In genomic region chr10:4776714-4777090, GRCm38 (mm10) we compare ENCODE assay signal across 22 mouse cellular contexts.
DNase-seq lines count a peak whose midpoint lies in the region; ATAC-seq and TF ChIP-seq lines count a peak whose summit lies in the region.
"Had no signal": no experiment of that assay in that cellular context is flagged by ENCODE, and none has a peak within 500 bp of the region (broad histone marks: within the 10 kb centered on the region; RNA-seq: fewer than 3 reads in every experiment).

No protein-coding gene starts in this region.

- no peak overlapping the region for H3ac ChIP-seq in myocyte (ENCODE audit: control insufficient read depth, insufficient read length)

- TF ChIP-seq POLR2A in lung, adult 2 months (IDR thresholded peaks at IDR 0.05; ENCODE audit: borderline replicate concordance, extremely low read depth, low read depth, low read length): no peak
- no peak for TF ChIP-seq POLR2A in myocyte (IDR thresholded peaks at IDR 0.05; ENCODE audit: insufficient read length, low read depth)

- TF ChIP-seq CTCF in lung, adult 2 months (IDR thresholded peaks at IDR 0.05; ENCODE audit: insufficient read depth, low read length): no peak

- peak; percentile 36 for DNase-seq in adrenal gland, adult 2 months
- no peak for DNase-seq in adrenal gland, postnatal 36 days
- peak; percentile 1 for DNase-seq in lung, postnatal 36 days
- DNase-seq in lung, adult 2 months: no peak
- DNase-seq in NIH3T3 (ENCODE audit: low read depth): peak; percentile 37
- DNase-seq: adrenal gland, adult 8-10 months; adrenal gland, postnatal 25 days; cerebellum, adult 11 months; cerebellum, adult 18-20 months; cerebellum, adult 8-10 months; cerebellum, postnatal 10 days; cerebellum, postnatal 25 days had no signal

- H3K27me3 ChIP-seq in myocyte (ENCODE audit: control insufficient read depth, insufficient read depth, insufficient read length): no peaks in the 10 kb centered on the region
- H3K27me3 ChIP-seq in liver, embryonic 12.5 days (replicated peaks): no peaks in the 10 kb centered on the region
- H3K27me3 ChIP-seq: embryonic facial prominence, embryonic 12.5 days; forebrain, embryonic 12.5 days had no signal

- no peaks in the 10 kb centered on the region for H3K79me2 ChIP-seq in myocyte (ENCODE audit: control insufficient read depth, insufficient read depth)

- peak overlapping the region; percentile 40 for H3K4me2 ChIP-seq in myocyte (ENCODE audit: low read depth)
- H3K4me2 ChIP-seq in liver, embryonic 12.5 days: no peak overlapping the region
- H3K4me2 ChIP-seq: embryonic facial prominence, embryonic 12.5 days; forebrain, embryonic 12.5 days had no signal

- no peak overlapping the region for H3K27ac ChIP-seq in liver, embryonic 12.5 days
- H3K27ac ChIP-seq: embryonic facial prominence, embryonic 10.5 days; embryonic facial prominence, embryonic 12.5 days; forebrain, embryonic 10.5 days; forebrain, embryonic 12.5 days had no signal

- no peaks in the 10 kb centered on the region for H3K9me3 ChIP-seq in liver, embryonic 12.5 days (replicated peaks)
- H3K9me3 ChIP-seq: embryonic facial prominence, embryonic 10.5 days; embryonic facial prominence, embryonic 12.5 days; forebrain, embryonic 10.5 days; forebrain, embryonic 12.5 days had no signal

- ATAC-seq in megakaryocyte progenitor cell, adult 5-6 weeks (replicated peaks; ENCODE audit: poor library complexity): no peak
- no peak for ATAC-seq in liver, embryonic 12.5 days
- ATAC-seq: forebrain, embryonic 14.5 days; forebrain, embryonic 16.5 days had no signal

- WGBS in lung, adult 2 months: 74% methylated on average over 4 of the region's 4 CpGs
- 56% methylated on average over 4 of the region's 4 CpGs for WGBS in liver, embryonic 12.5 days (ENCODE audit: insufficient replicate concordance)

- no peak overlapping the region for H3K4me3 ChIP-seq in lung, adult 2 months (replicated peaks; ENCODE audit: extremely low read depth, low read depth, low read length)
- H3K4me3 ChIP-seq in myocyte: no peak overlapping the region
- no peak overlapping the region for H3K4me3 ChIP-seq in liver, embryonic 12.5 days
- H3K4me3 ChIP-seq: embryonic facial prominence, embryonic 10.5 days; embryonic facial prominence, embryonic 12.5 days; erythroblast, embryonic 14.5 days; forebrain, embryonic 10.5 days; forebrain, embryonic 12.5 days had no signal

- no peak overlapping the region for H3K9ac ChIP-seq in liver, embryonic 12.5 days
- H3K9ac ChIP-seq: embryonic facial prominence, embryonic 12.5 days; forebrain, embryonic 12.5 days had no signal

- H3K36me3 ChIP-seq in myocyte (ENCODE audit: control insufficient read depth, insufficient read depth): no peaks in the 10 kb centered on the region
- H3K36me3 ChIP-seq in liver, embryonic 12.5 days: no peaks in the 10 kb centered on the region
- H3K36me3 ChIP-seq: embryonic facial prominence, embryonic 10.5 days; embryonic facial prominence, embryonic 12.5 days; forebrain, embryonic 10.5 days; forebrain, embryonic 12.5 days had no signal

- peaks cover 2% of the 10 kb centered on the region; the same call in 1 of the 2 replicates for H3K4me1 ChIP-seq in lung, adult 2 months (ENCODE audit: control insufficient read depth, insufficient read depth, low read length)
- H3K4me1 ChIP-seq in liver, embryonic 12.5 days: no peaks in the 10 kb centered on the region
- H3K4me1 ChIP-seq: embryonic facial prominence, embryonic 10.5 days; embryonic facial prominence, embryonic 12.5 days; forebrain, embryonic 10.5 days; forebrain, embryonic 12.5 days had no signal

TF ChIP-seq in myocyte, 11 proteins besides CTCF, POLR2A, EP300 and RAD21:
- TF ChIP-seq CEBPB (IDR thresholded peaks at IDR 0.05; ENCODE audit: insufficient read depth, poor library complexity, severe bottlenecking): no peak
- TF ChIP-seq E2F4 (IDR thresholded peaks at IDR 0.05; ENCODE audit: insufficient read depth): no peak
- TF ChIP-seq POLR2AphosphoS2 (IDR thresholded peaks at IDR 0.05; ENCODE audit: insufficient read length, low read depth): no peak
- TF ChIP-seq REST (IDR thresholded peaks at IDR 0.05; ENCODE audit: insufficient read depth, insufficient read length): no peak
- no peak for TF ChIP-seq MYOD1 (IDR thresholded peaks at IDR 0.05; ENCODE audit: control insufficient read depth in 1 of 3, insufficient read length in 2 of 3, low read depth in 2 of 3)
- no peak for TF ChIP-seq TCF3 (IDR thresholded peaks at IDR 0.05; ENCODE audit: insufficient read length, low read depth)
- TF ChIP-seq MYOG (IDR thresholded peaks at IDR 0.05; ENCODE audit: control insufficient read depth in 1 of 3, insufficient read depth in 1 of 3, insufficient read length in 2 of 3, low read depth in 2 of 3): no peak
- TF ChIP-seq USF1 (IDR thresholded peaks at IDR 0.05; ENCODE audit: low read depth): no peak
- TF ChIP-seq MAX (IDR thresholded peaks at IDR 0.05; ENCODE audit: low read depth): no peak
- no peak for TF ChIP-seq SRF (IDR thresholded peaks at IDR 0.05; ENCODE audit: control insufficient read depth, insufficient read length, low read depth)
- TF ChIP-seq TCF12 (IDR thresholded peaks at IDR 0.05; ENCODE audit: insufficient read depth, poor library complexity, severe bottlenecking): no peak

Comparison
In these comparisons a context has a peak if more than half of its experiments do, and no peak if none do; other contexts are left out.
1. DNase-seq: peak in adrenal gland, adult 2 months (single experiment), lung, postnatal 36 days (single experiment) and NIH3T3 (single experiment); none in adrenal gland, postnatal 36 days (0 of 2) and lung, adult 2 months (single experiment).